Mouse (Mus musculus): ENCODE measurements at regions not wholly inside any gene's neighbourhood (a gene's known extent, or its start where the extent isn't known, plus 50 kb on each side); places are given as distances from the start of the nearest gene placed in this dataset.

DNA sequence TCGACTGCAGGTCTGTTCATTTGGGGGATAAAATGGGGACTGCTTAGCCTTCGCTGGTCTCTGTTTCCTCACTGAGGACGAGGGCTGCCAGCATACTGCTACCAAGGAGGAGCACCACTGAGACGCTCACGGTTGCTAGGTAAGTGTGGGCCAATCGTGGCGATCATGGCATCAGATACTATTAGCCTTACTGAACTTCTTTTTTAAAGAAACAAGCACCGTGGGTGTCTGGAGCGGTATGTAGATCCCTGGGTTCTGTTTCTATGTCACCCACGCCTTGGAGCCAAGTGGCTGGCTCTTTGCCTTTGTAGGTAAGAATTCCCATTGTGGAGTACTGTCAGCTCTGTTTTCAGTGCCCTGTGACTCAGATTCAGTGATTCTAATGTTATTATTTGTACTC lies 172.1 kb upstream of the Arid2 start:
- no peak for DNase-seq (ENCODE audit: inconsistent age in 2 of 2, low spot score in 1 of 2)

- DNase-seq (ENCODE audit: inconsistent age in 2 of 2, low spot score in 1 of 2) = no peak
Observed at GRCm38 (mm10) chr15:96119240-96119639, 168.1 kb upstream of the Arid2 start.

GRCm38 (mm10) chr15:96124397-96124796 lies 162.9 kb upstream of the Arid2 start:
- DNase-seq (ENCODE audit: inconsistent age in 2 of 2, low spot score in 1 of 2) = no peak

DNA sequence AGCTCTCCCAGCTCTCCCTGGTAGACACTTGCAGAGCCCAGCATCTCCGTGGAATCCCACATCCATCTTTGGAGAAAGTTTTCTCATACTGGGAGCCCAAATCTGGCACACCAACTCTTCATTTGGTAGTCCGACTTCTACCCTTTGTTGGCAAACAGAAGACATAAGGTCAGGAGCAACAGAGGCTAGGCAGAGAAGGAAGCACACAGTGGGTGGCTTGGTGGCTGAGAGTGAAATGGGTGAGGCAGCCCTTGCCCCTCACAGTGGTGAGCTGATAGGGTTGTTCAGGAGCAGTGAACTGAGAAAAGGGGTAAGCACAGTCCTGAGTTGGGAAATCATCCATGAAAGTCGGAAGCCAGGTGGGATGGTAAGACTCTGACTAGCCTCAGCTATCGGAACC lies 157.6 kb upstream of the Arid2 start:
- no peak for DNase-seq (ENCODE audit: inconsistent age in 2 of 2, low spot score in 1 of 2)

- DNase-seq (ENCODE audit: inconsistent age in 2 of 2, low spot score in 1 of 2) = no peak
Observed at GRCm38 (mm10) chr15:96130531-96130930, 156.8 kb upstream of the Arid2 start.

GRCm38 (mm10) chr15:96131582-96132091 lies 155.7 kb upstream of the Arid2 start:
- DNase-seq (ENCODE audit: inconsistent age in 2 of 2, low spot score in 1 of 2) = no peak

DNA sequence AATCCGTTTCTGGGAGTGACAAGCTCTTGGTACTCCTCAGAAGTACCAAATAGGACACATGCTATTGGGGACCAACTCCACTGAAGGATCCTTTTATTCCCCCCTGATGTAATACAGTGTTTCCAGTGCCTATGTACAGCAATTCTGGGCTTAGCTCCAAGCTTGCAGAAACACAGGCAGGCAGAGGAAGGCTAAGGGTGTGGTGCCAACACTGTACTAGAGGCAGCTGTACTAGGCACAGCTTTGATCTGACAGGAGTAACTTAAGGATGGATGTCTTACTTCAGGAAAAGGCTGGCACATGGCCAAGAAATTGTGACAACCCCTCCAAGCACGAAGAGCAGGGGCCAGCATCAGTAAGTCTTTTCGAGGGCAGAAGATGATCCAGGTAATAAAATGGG lies 154.7 kb upstream of the Arid2 start:
- peak in 1 of 2 experiments; percentile 34 for DNase-seq (ENCODE audit: inconsistent age in 2 of 2, low spot score in 1 of 2)

- DNase-seq (ENCODE audit: inconsistent age in 2 of 2, low spot score in 1 of 2) = no peak
Observed at GRCm38 (mm10) chr15:96135250-96135731, 152.0 kb upstream of the Arid2 start.

GRCm38 (mm10) chr15:96135816-96136215 lies 151.5 kb upstream of the Arid2 start:
- DNase-seq (ENCODE audit: inconsistent age in 2 of 2, low spot score in 1 of 2) = no peak

GRCm38 (mm10) chr15:96137534-96137933 lies 149.8 kb upstream of the Arid2 start:
- DNase-seq (ENCODE audit: inconsistent age in 2 of 2, low spot score in 1 of 2) = no peak

DNA sequence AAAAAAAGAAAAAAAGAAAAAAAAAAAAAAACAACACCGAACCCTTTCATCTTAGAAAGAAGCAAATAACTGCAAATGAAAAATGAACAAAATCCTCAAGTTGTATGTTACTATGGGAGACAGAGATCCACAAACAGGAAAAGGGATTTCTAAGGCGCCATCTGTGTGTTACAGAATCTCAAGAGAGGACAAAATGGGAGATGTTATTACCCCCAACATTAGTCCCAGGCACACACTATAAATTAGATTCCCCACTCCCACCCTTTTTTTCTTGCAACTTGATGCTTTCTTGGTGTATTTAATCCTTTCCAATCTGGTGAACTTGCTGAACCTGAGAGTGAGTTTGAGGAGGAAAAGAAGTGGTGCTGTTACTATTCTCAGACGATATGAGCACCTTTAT lies 149.4 kb upstream of the Arid2 start:
- DNase-seq (ENCODE audit: inconsistent age in 2 of 2, low spot score in 1 of 2) = no peak

- no peak for DNase-seq (ENCODE audit: inconsistent age in 2 of 2, low spot score in 1 of 2)
Observed at GRCm38 (mm10) chr15:96153489-96153888, 133.8 kb upstream of the Arid2 start.

GRCm38 (mm10) chr15:96158321-96158720 lies 129.0 kb upstream of the Arid2 start:
- no peak for DNase-seq (ENCODE audit: inconsistent age in 2 of 2, low spot score in 1 of 2)

- no peak for DNase-seq (ENCODE audit: inconsistent age in 2 of 2, low spot score in 1 of 2)
Observed at GRCm38 (mm10) chr15:96164771-96165431, 122.4 kb upstream of the Arid2 start.

GRCm38 (mm10) chr15:96167256-96167655 lies 120.1 kb upstream of the Arid2 start:
- DNase-seq (ENCODE audit: inconsistent age in 2 of 2, low spot score in 1 of 2) = no peak

GRCm38 (mm10) chr15:96169726-96170467 lies 117.4 kb upstream of the Arid2 start:
- DNase-seq (ENCODE audit: inconsistent age in 2 of 2, low spot score in 1 of 2) = no peak

DNA sequence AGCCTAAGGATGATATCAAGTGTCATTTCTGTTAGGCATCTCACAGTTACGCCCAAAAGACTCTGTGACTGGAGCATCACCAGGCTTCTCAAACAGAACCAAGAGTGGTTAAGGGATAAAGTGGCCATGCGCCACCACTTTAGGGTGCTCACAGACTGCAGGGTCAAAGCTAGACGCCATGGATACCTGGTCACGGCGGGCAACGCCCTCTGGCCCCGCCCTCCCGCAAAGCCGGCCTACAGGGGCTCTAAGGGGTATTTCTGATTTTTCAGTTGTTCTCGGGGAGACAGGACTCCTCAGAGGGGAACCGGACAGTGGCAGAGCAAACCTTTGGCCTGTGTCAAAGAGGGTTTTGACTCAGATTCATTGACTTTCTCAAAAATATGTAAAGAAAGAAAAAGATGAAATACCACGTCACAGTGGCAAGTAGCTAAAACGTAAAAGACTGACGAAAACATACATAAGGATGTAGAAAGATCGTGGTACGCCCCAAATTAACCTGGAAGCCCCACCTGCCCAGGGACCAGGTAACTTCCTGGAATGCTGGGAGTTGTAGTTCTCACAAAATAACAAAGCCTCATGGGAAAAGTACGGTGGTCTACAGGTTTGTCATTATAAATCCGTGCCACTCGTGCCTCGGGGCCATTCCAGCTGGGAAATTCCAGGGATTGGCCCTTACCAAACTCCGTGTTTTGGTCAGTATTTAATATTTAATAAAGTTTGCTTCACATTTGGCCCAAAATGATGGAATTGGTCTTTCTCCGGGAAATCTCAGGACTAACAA lies 116.1 kb upstream of the Arid2 start:
- DNase-seq (ENCODE audit: inconsistent age in 2 of 2, low spot score in 1 of 2) = no peak

GRCm38 (mm10) chr15:96177911-96178310 lies 109.4 kb upstream of the Arid2 start:
- DNase-seq (ENCODE audit: inconsistent age in 2 of 2, low spot score in 1 of 2) = no peak

- no peak for DNase-seq (ENCODE audit: inconsistent age in 2 of 2, low spot score in 1 of 2)
Observed at GRCm38 (mm10) chr15:96178374-96179109, 108.8 kb upstream of the Arid2 start.

DNA sequence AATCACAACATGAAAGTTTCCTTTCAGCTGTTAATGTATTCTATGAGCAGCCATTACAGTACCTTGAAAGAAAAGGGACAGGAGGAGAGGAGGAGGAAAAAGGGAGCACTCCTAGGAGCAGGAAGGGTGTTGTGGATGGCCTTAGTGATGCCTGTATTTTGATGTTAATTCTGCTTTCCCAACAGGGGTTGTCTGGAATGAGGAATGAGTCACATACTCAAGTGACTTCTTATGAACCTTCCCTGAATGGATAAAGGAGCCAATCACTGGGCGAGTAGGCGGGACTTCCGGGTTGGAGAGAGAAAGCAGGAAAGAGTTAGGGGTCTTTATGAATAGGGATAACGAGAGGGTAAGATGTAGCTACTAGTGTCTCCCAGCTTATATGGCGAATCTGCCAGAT lies 107.8 kb upstream of the Arid2 start:
- no peak for DNase-seq (ENCODE audit: inconsistent age in 2 of 2, low spot score in 1 of 2)

DNA sequence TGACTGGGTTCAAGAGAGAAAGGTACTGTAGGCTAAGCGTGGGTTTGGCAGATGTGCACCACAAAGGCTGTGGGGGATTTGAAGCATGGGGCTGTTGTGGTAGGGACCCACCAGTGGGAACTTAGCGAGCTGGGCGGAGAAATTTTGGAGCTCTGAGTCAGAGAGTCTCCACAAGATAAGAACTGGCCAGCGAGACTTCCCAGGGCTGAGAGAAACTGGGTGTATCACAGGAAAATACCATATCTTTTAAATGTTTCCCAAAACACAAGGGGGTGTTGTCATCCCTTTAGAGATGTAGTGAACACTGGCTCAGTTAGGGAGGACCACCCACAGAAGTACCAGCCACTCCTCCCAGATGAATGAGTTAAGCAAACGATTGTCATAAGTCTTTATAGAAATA lies 107.3 kb upstream of the Arid2 start:
- no peak for DNase-seq (ENCODE audit: inconsistent age in 2 of 2, low spot score in 1 of 2)
